Mouse (Mus musculus) embryonic facial prominence, embryonic 10.5 days (tissue): ENCODE results near the gene Inpp5a. TPM values are rescaled to one million over a fixed set of nuclear protein-coding genes. Genes with fewer than 3 reads are reported as not detected.
A peak's percentile ranks its signal among the peaks of the same experiment; 100 is the strongest.

ENCODE experiments used
- DNase-seq: peaks from one replicate; pipeline ENCODE4 v3.0.0-alpha.2; 2017; ENCODE audit warnings: low spot score
- H3K27ac ChIP-seq: fragments of 300-500 bp; sonication (generic); replicated peaks from 2 replicates; pipeline ENCODE4 v1.5.1; 2016; ENCODE audit warnings: mild to moderate bottlenecking
- H3K27me3 ChIP-seq: fragments of 300-500 bp; sonication (generic); replicated peaks from 2 replicates; pipeline ENCODE4 v1.6.1; 2016; ENCODE audit warnings: low read depth, mild to moderate bottlenecking; ENCODE audit not compliant: poor library complexity, severe bottlenecking
- H3K36me3 ChIP-seq: fragments of 300-500 bp; sonication (generic); replicated peaks from 2 replicates; pipeline ENCODE4 v1.6.1; 2016; ENCODE audit warnings: mild to moderate bottlenecking, moderate library complexity
- H3K4me1 ChIP-seq: fragments of 300-500 bp; sonication (generic); 2 replicates; pipeline ENCODE4 v1.6.1; 2016
- H3K4me3 ChIP-seq: fragments of 300-500 bp; sonication (generic); 2 replicates; pipeline ENCODE4 v1.5.1; 2016; ENCODE audit warnings: mild to moderate bottlenecking, moderate library complexity
- H3K9me3 ChIP-seq: fragments of 300-500 bp; sonication (generic); 2 replicates; pipeline ENCODE4 v1.6.1; 2016; ENCODE audit warnings: mild to moderate bottlenecking
- WGBS: fragments of 180-500 bp; shearing (Covaris S2); methylation state at CpG from one replicate; pipeline ENCODE4 v1.1.7; 2016; 5-methylcytosine and 5-hydroxymethylcytosine counted together
- polyA plus RNA-seq: library from polyadenylated mRNA; unstranded; fragments of >200 nt; fragmentation: Nextera tagmentation; extraction: Ambion mirVana; gene quantifications from 2 replicates; pipeline ENCODE4 v1.2.1, GENCODE M21; 2016

Inpp5a gene
- polyA plus RNA-seq, 1 experiment from 2014 or later = 16.8 TPM

- Histone ChIP-seq H3K4me1 (peaks cover 44% of the 10 kb centered on the region), H3K27ac (peak overlapping the region; percentile 90), H3K27me3 (0 out of 2 replicates have a peak, but pooled peaks cover 5% of the 10 kb centered on the region), H3K9me3 (no peaks in the 10 kb centered on the region), H3K4me3 (peak overlapping the region; percentile 37), H3K36me3 (no peaks in the 10 kb centered on the region)
- 45% methylated on average over 13 of the region's 13 CpGs for WGBS
- DNase-seq = peak; percentile 21
Measured at GRCm38 (mm10) chr7:139363281-139364004, 25.5 kb upstream of the Inpp5a start.

GRCm38 (mm10) chr7:139364005-139364557, 24.8 kb upstream of the Inpp5a start:
- peak; percentile 92 for DNase-seq
- H3K9me3 ChIP-seq = no peaks in the 10 kb centered on the region
- peak overlapping the region; percentile 37 for H3K4me3 ChIP-seq
- no peaks in the 10 kb centered on the region for H3K36me3 ChIP-seq
- 0 out of 2 replicates have a peak, but pooled peaks cover 5% of the 10 kb centered on the region for H3K27me3 ChIP-seq
- WGBS = 3% methylated on average over 9 of the region's 9 CpGs
- H3K27ac ChIP-seq = peak overlapping the region; percentile 90
- H3K4me1 ChIP-seq = peaks cover 51% of the 10 kb centered on the region

GRCm38 (mm10) chr7:139364936-139365830, 23.7 kb upstream of the Inpp5a start:
- no peak overlapping the region for H3K4me3 ChIP-seq
- peaks cover 60% of the 10 kb centered on the region for H3K4me1 ChIP-seq
- 75% methylated on average over 13 of the region's 13 CpGs for WGBS
- H3K9me3 ChIP-seq = no peaks in the 10 kb centered on the region
- 0 out of 2 replicates have a peak, but pooled peaks cover 5% of the 10 kb centered on the region for H3K27me3 ChIP-seq
- peak overlapping the region; percentile 90 for H3K27ac ChIP-seq
- DNase-seq = no peak
- no peaks in the 10 kb centered on the region for H3K36me3 ChIP-seq

DNA sequence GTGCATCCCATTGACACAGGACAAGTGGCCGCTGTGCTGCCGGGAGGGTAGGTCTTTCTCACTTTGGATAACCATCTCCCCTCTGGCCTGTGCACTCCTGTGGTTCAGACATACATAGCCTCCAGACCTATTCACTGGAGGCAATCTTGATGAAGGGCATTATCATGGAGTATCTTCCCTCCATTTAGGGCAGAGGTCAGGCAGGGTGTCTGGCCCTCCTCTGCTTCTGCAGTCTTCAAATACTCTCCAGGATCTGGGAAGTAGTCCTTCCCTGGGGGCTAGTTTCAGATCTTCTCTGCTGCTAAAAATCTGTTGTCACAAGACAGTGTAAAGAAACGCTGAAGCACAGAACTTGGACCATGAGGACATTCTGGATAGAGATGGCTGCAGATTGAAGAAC, 22.8 kb upstream of the Inpp5a start:
- Histone ChIP-seq H3K9me3 (no peaks in the 10 kb centered on the region), H3K4me3 (no peak overlapping the region), H3K36me3 (no peaks in the 10 kb centered on the region), H3K27me3 (0 out of 2 replicates have a peak, but pooled peaks cover 5% of the 10 kb centered on the region), H3K4me1 (peaks cover 60% of the 10 kb centered on the region), H3K27ac (peak overlapping the region; percentile 57; the same call in 1 of the 2 replicates)
- 79% methylated on average over 3 of the region's 3 CpGs for WGBS
- no peak for DNase-seq

- peaks cover 60% of the 10 kb centered on the region for H3K4me1 ChIP-seq
- no peaks in the 10 kb centered on the region for H3K36me3 ChIP-seq
- WGBS = 78% methylated on average over 4 of the region's 4 CpGs
- H3K9me3 ChIP-seq = no peaks in the 10 kb centered on the region
- H3K27ac ChIP-seq = no peak overlapping the region; the same call in 1 of the 2 replicates
- H3K27me3 ChIP-seq = 0 out of 2 replicates have a peak, but pooled peaks cover 5% of the 10 kb centered on the region
- H3K4me3 ChIP-seq = no peak overlapping the region
- no peak for DNase-seq
Measured at GRCm38 (mm10) chr7:139366549-139366948, 22.4 kb upstream of the Inpp5a start.

- DNase-seq = no peak
- peak overlapping the region; percentile 83 for H3K27ac ChIP-seq
- H3K27me3 ChIP-seq = peaks cover 1% of the 10 kb centered on the region; the same call in 1 of the 2 replicates
- no peak overlapping the region for H3K4me3 ChIP-seq
- 83% methylated on average over 2 of the region's 2 CpGs for WGBS
- peaks cover 52% of the 10 kb centered on the region for H3K4me1 ChIP-seq
- no peaks in the 10 kb centered on the region for H3K9me3 ChIP-seq
- H3K36me3 ChIP-seq = no peaks in the 10 kb centered on the region
Measured at GRCm38 (mm10) chr7:139368218-139368617, 20.7 kb upstream of the Inpp5a start.

- Histone ChIP-seq H3K27ac (peak overlapping the region; percentile 83), H3K4me1 (peaks cover 46% of the 10 kb centered on the region), H3K27me3 (peaks cover 3% of the 10 kb centered on the region; the same call in 1 of the 2 replicates), H3K4me3 (no peak overlapping the region), H3K9me3 (no peaks in the 10 kb centered on the region), H3K36me3 (no peaks in the 10 kb centered on the region)
- 69% methylated on average over 14 of the region's 14 CpGs for WGBS
- peak; percentile 39 for DNase-seq
Measured at GRCm38 (mm10) chr7:139368722-139369380, 20.1 kb upstream of the Inpp5a start.

DNA sequence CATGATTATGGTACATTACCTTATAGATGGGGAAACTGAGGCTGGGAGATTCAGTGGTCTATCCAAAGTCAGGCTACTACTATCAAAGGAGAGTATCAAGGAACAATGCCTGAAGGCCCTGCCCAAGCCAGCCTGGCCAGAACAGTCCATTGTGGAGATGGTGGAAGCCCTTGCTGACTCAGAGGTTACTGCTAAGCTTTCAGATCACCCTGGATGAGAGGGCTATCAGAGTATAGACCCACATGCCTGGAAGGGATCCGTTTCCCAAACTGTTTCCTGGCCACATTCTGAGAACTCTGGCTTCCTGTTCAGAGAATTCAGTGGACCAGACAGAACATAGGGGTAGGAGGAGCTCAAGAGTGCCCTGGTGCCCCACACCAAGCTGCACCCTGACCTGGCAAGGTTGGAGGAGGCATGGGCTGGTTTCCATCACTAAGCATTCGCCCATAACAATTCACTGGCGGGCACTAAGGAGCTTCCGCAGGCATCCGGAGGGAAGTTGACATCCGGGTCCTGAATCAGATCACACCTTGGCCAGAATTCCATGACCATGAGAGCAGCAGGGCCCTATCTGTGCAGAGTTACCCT, 19.3 kb upstream of the Inpp5a start:
- H3K4me1 ChIP-seq = peaks cover 38% of the 10 kb centered on the region
- 93% methylated on average over 6 of the region's 6 CpGs for WGBS
- peaks cover 3% of the 10 kb centered on the region; the same call in 1 of the 2 replicates for H3K27me3 ChIP-seq
- no peak overlapping the region for H3K4me3 ChIP-seq
- DNase-seq = no peak
- H3K9me3 ChIP-seq = no peaks in the 10 kb centered on the region
- H3K36me3 ChIP-seq = no peaks in the 10 kb centered on the region
- H3K27ac ChIP-seq = peak overlapping the region; percentile 83; the same call in 1 of the 2 replicates

DNA sequence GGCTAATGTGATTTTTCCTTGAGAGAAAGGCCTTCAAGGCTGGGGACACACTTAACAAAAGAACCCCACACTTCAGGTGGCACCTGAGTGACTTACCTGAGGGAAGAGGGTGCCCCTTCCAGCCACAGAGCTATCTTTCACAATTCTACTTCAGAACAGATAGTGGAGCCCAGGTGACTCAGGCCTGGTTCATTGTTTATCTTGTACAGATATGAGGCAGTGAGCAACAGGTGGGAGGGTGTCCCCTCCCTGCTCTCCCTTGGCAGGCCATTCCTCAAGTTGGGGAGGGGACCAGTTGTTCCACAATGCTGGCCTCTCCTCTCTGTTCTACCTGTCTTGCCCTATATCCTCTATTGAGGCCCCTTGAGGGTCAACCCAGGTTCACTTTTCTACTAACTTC, 17.5 kb upstream of the Inpp5a start:
- peaks cover 3% of the 10 kb centered on the region; the same call in 1 of the 2 replicates for H3K27me3 ChIP-seq
- no peak for DNase-seq
- H3K4me1 ChIP-seq = peaks cover 22% of the 10 kb centered on the region

GRCm38 (mm10) chr7:139377381-139377780, 11.5 kb upstream of the Inpp5a start:
- DNase-seq = no peak
- H3K27me3 ChIP-seq = peaks cover 3% of the 10 kb centered on the region; the same call in 1 of the 2 replicates
- H3K4me1 ChIP-seq = no peaks in the 10 kb centered on the region
- 77% methylated on average over 7 of the region's 7 CpGs for WGBS
- no peaks in the 10 kb centered on the region for H3K9me3 ChIP-seq
- no peaks in the 10 kb centered on the region for H3K36me3 ChIP-seq
- no peak overlapping the region for H3K27ac ChIP-seq
- H3K4me3 ChIP-seq = no peak overlapping the region

More for the DNA sequence above, 17.5 kb upstream of the Inpp5a start:
- no peaks in the 10 kb centered on the region for H3K36me3 ChIP-seq
- no peak overlapping the region for H3K4me3 ChIP-seq
- no peaks in the 10 kb centered on the region for H3K9me3 ChIP-seq
- no peak overlapping the region for H3K27ac ChIP-seq

- Histone ChIP-seq H3K4me1 (no peaks in the 10 kb centered on the region), H3K27ac (no peak overlapping the region), H3K36me3 (no peaks in the 10 kb centered on the region), H3K4me3 (no peak overlapping the region), H3K9me3 (no peaks in the 10 kb centered on the region), H3K27me3 (peaks cover under 1% of the 10 kb centered on the region; the same call in 1 of the 2 replicates)
- no peak for DNase-seq
- WGBS = 85% methylated on average over 3 of the region's 3 CpGs
Measured at GRCm38 (mm10) chr7:139378355-139378754, 10.6 kb upstream of the Inpp5a start.
